Mouse (Mus musculus): Measurements from ENCODE around the gene Cd80.

DNA sequence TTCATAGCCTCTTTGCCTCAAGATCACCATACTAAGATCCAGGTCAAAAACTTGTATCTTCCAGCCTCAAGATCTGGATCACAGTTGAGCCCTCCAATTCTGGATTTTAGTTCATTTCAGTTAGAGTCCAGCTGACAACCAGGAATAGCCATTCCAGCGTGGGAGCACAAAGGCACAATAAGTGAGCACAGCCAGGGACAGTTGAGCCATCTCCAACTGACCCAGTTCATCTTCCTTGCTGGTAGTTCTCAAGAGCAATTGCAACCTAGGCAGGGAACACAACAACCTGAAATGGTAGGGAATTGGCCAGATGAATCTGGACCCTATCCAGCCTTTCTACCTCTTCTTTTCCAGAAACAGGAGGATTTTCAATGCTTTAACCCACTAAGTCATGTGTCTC lies 16.2 kb upstream of the Cd80 start:
- no peak for TF ChIP-seq CTCF (IDR thresholded peaks at IDR 0.05; ENCODE audit: extremely low read depth, insufficient read length, insufficient replicate concordance, low read depth, low read length)
- TF ChIP-seq POLR2A (IDR thresholded peaks at IDR 0.05; ENCODE audit: low read depth, low read length) = no peak

Measured in small intestine, adult 2 months (tissue).